Mouse (Mus musculus): ENCODE data around the gene Vmn1r185. TPM values are rescaled to one million over a fixed set of nuclear protein-coding genes. Genes with fewer than 3 reads are reported as not detected.
"Not testable (repeated sequence)": the region's sequence is repeated elsewhere in the genome, so short reads cannot be mapped to it uniquely, and the experiment has no call there.

Vmn1r185 gene
- total RNA-seq (2021): not detected
- long read RNA-seq, experiment 1: 0 reads
- long read RNA-seq, experiment 2: 0 reads

DNA sequence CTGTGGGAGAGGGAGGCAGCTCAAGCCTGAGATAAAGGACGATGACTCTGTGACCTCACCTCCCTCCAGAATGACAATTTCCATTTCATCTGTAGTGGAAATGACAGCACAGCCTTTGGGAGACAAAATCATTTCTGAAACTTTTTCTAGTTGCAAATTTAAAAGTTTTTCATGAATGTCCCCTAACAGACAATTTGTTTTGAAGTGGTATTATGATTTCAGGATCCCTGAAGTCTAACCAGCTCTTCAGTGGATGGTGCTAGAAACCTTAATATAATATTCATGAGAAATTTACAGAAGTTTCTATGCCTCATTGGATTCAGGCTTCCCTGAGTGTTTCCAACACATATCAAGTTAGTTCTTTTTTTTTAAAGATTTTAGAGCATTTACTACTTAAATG is at the start of gene Vmn1r185:
Gene Vmn1r185, minus strand, starts transcription at position 101 of the 400 bp plus-strand sequence.
- H3K27ac ChIP-seq; H3K4me3 ChIP-seq; DNase-seq (ENCODE audit: low spot score in 2 of 2): not testable (repeated sequence)

DNA sequence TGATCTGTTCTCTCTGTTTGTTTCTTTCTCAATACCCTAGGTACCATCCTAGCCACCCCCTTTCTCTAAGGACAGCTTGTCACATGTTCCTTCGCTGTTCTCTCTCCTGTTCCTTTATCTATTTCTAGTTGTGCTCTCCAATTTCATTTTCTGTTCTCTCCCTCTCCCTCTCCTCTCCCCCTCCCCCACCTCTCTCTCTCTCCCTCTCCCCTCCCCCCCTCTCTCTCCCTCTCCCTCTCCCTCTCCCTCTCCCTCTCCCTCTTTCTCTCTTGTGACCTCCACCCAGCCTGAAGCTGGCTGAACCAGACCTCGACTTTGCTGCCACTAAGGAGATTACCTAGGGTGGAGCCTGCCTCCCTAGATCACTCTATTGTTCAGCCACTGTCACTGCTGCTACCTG is 49.2 kb upstream of the Vmn1r185 start:
- not testable (repeated sequence) for H3K27ac ChIP-seq; H3K4me3 ChIP-seq; DNase-seq (ENCODE audit: low spot score in 2 of 2)

DNA sequence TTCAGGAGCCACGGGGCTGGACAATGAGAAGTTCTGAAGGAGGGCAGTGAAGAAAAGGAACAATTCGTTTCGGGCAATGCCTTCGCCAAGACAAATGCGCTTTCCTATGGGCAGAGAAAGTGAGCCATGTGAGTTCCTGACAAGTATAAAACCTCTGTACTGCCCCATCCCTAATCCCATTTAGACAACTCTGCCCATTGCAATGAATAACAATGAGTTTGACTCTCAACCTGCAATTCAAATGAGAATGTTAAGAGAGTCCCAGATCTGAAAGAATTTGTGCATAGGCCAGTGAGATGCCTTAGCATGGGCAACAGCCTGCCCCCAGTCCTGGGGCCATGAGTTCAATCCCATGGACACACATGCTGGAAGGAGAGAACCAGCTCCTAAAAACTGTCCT is 47.7 kb upstream of the Vmn1r185 start:
- DNase-seq (ENCODE audit: low spot score in 2 of 2): no peak
- Histone ChIP-seq H3K4me3 (no peak overlapping the region), H3K27ac (no peak overlapping the region)
- TF ChIP-seq CTCF (conservative IDR thresholded peaks at IDR 0.05): no peak

DNA sequence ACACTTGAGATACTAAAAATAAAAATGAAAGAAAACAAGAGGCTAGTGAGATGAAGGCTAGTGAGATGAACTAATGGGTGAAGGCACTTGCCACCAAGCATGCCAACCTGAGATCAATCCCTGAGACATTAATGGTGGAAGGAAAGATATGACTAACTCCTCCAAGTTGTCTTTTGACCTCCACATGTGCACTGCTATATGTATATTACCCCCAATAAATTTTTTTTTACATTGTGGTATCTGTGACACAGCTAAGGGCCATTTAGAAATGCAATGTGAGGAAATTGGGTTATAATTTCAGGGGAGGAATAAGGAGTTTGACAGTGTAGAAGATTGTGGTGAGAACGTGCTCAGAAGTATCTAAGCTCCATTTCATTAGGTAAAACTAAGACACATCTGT is 28.5 kb downstream of the Vmn1r185 start:
- TF ChIP-seq CTCF (conservative IDR thresholded peaks at IDR 0.05): no peak
- no peak for DNase-seq (ENCODE audit: low spot score in 2 of 2)
- H3K27ac ChIP-seq: no peak overlapping the region
- H3K4me3 ChIP-seq: no peak overlapping the region

DNA sequence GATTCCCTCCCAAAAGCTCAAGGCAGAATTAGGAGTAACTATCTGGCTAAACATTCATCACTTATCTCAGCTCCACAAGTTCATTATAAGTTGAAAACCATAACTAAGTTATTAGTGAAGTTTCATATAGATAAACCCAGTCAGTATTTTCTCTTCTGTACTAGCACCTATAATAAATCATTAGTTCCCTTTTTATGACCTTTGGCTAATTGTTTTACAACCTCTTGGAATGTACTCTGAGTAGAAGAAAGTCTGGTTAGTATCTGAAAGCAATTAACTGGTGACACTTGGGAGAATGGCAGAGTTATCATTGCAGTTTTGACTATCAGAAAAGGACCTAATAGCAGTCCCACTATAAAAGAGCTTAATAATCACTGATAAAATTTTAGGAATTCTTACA is 29.2 kb downstream of the Vmn1r185 start:
- TF ChIP-seq CTCF (conservative IDR thresholded peaks at IDR 0.05): no peak
- no peak overlapping the region for H3K27ac ChIP-seq
- H3K4me3 ChIP-seq: no peak overlapping the region
- DNase-seq (ENCODE audit: low spot score in 2 of 2): no peak

Other genes starting within 250 kb of the Vmn1r185 start
- not detected for gene Nlrp9c, start 214.8 kb downstream of the Vmn1r185 start, total RNA-seq (2021)
- gene Nlrp4a, start 183.4 kb downstream of the Vmn1r185 start, total RNA-seq (2021): not detected
- not detected for gene Nlrp9a, start 83.4 kb downstream of the Vmn1r185 start, total RNA-seq (2021)
- gene Cyp2b23, start 68.0 kb upstream of the Vmn1r185 start, total RNA-seq (2021): not detected
- gene Cyp2b19, start 138.7 kb upstream of the Vmn1r185 start, total RNA-seq (2021): not detected
- gene Cyp2g1, start 190.4 kb upstream of the Vmn1r185 start, total RNA-seq (2021): not detected
- under 1 TPM in 1 of 2 experiments, not detected in 1; 0.59 TPM for gene Cyp2a5, start 216.8 kb upstream of the Vmn1r185 start, total RNA-seq (2021)

Measured in layer of hippocampus, adult 2 months (tissue).